Mouse (Mus musculus) thymus, adult 2 months (tissue): ENCODE data around the gene Hist3h2a.

ENCODE experiments used
- CTCF ChIP-seq: fragments of 200-500 bp; IDR thresholded peaks from 2 replicates; pipeline ENCODE4 v1.5.1; 2012; ENCODE audit warnings: mild to moderate bottlenecking, control low read depth, low read length, moderate library complexity, borderline replicate concordance; ENCODE audit not compliant: control insufficient read depth, poor library complexity, insufficient read depth; ENCODE audit errors: extremely low read depth
- POLR2A ChIP-seq: fragments of 200-500 bp; IDR thresholded peaks from 2 replicates; pipeline ENCODE4 v1.6.1; 2012; ENCODE audit warnings: mild to moderate bottlenecking, low read length, control low read depth, moderate library complexity; ENCODE audit not compliant: control insufficient read depth, poor library complexity, insufficient read depth; ENCODE audit errors: extremely low read depth

GRCm38 (mm10) chr11:58978706-58979030 is 24.2 kb downstream of the Hist3h2a start:
- TF ChIP-seq CTCF (no peak), POLR2A (no peak)
